Mouse (Mus musculus): Measurements from ENCODE around the gene Igf1r.
"Not testable (repeated sequence)": the region's sequence is repeated elsewhere in the genome, so short reads cannot be mapped to it uniquely, and the experiment has no call there.

The Igf1r gene

DNA sequence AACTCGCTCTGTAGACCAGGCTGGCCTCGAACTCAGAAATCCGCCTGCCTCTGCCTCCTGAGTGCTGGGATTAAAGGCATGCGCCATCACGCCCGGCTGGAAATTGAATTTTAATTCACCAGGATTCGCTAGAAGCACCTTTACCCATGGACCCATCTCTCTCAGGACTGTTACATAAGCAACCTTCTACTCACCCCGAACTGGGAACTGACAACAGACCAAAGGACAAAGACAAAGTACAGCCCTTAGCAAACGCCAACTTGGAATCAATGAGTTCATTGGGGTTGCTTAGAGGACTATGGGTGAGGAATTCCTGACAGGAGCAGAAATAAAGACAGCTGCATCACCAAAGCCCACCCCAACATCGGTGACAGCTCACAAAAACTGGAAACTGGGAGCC, 320.0 kb downstream of the Igf1r start:
- DNase-seq (ENCODE audit: low spot score) = no peak

DNA sequence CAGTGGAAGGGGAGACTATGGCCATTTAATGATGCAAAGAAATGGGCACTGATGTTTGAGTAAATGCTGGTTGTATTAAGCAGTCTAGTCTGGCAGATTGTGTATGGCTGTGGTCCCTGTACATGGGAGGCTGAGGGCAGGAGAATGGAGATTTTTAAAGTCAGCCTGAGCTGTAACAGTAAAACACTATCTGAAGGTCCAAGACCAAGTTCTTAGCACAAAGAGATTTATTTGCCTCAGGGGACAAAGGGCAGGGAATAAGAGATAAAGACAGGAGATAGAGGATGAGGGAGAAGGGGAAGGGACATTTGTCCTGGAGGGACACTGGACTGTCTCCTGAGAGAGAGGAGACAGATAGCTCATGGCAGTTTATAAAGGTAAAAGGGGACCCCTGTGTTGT, 320.9 kb downstream of the Igf1r start, which contains the start of gene Fam169b:
Fam169b (plus strand) TSS at position 325 of the 400 bp plus-strand sequence.
- no peak for DNase-seq (ENCODE audit: low spot score)

DNA sequence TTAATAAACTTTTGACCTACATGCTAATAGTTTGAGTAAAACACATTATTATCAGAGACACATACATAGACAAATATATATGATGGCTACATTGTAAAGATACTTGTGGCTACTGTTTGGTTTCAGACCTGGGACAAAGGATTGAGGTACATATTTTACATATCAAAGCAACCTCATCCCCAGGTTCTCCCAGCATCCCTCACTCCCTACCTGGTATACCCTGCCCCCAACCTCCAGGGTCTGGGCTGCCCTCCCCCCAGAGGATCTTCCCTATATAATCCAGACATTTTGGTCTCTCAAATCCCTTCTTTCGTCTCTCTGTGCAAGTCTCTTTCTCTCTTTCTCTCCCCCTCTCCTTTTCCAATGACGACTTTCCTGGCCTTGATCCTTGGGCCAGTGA, 321.6 kb downstream of the Igf1r start:
- no peak for DNase-seq (ENCODE audit: low spot score)

GRCm38 (mm10) chr7:68274951-68275350, 322.3 kb downstream of the Igf1r start:
- DNase-seq (ENCODE audit: low spot score) = no peak

DNA sequence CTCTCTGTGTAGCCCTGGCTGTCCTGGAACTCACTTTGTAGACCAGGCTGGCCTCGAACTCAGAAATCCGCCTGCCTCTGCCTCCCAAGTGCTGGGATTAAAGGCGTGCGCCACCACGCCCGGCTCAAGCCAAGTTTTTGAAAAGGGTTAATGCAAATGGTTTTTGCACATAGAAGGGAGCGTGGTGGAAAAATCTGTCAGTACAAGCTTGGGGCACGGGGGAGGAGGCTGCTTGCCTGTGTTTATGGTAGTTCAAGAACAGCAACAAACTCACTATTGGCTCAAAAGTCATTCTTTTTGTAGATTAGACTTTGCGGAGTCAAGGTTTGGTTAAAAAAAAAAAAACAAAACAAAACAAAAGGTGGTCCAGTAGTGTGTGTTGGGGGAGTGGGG, 322.8 kb downstream of the Igf1r start:
- DNase-seq (ENCODE audit: low spot score) = not testable (repeated sequence)

DNA sequence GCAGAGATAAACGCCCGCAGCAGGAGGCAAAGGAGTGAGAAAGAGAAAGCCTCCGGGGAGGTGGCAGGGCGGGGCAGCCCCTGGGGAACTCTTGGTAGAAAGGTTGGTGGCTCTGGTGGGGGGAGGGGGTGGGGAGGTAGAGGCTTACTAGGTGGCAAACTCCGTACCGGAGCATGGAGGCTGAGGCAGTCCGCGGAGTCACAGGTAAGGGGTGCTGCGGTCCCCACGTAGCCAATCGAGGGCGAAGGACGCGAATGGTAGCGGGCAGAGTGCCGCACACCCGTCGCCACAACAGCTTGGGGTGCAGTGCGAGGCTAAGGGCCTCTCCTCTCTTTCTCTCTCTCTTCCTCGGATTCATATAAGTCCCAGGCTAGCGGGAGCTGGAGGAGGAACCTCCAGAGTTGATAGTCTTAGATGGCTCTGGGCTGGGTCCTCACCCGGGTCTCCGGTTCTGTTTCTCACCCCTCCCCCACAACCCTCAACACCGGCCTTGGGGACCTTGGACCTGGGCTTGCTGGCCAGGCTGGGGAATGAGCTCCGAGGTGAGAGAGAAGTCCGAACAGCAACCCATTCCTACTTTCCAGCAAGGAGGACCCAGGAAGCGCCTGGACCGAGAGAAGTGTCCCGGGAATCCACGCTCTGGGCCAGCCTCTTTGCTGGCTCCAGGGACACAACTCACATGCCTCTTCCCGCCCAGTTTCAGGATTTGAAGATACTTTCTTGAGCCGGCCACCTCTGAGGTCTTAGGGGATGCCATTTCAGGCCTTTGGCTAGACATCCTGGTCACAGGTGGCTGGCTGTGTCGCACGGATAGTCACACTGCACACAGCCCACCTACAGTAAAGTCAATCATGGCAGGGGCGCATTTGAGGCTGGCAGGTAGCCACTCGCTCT, 323.5 kb downstream of the Igf1r start:
- no peak for DNase-seq (ENCODE audit: low spot score)

GRCm38 (mm10) chr7:68277054-68277896, 324.6 kb downstream of the Igf1r start:
- DNase-seq (ENCODE audit: low spot score) = no peak

DNA sequence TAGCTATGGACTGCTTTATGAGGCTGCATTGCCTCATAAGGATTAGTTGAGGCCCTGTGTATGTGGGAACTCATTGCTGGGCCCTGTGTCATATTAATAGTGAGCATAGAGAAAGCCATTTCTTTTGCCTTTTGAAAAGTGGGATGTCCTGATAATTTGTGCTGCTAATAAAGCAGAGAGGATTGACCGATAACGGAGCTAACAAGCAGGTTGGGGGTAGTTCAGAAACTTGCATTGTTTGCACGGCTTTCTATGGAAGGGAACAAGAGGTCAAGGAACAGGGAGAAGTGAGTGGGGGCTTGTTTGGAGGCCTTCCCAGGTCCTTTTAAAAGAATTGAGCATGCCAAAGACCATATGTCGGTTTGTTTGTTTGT, 325.3 kb downstream of the Igf1r start:
- no peak for DNase-seq (ENCODE audit: low spot score)

- no peak for DNase-seq (ENCODE audit: low spot score)
Measured at GRCm38 (mm10) chr7:68278385-68278784, 325.8 kb downstream of the Igf1r start.

- no peak for DNase-seq (ENCODE audit: low spot score)
Measured at GRCm38 (mm10) chr7:68278908-68279307, 326.3 kb downstream of the Igf1r start.

DNA sequence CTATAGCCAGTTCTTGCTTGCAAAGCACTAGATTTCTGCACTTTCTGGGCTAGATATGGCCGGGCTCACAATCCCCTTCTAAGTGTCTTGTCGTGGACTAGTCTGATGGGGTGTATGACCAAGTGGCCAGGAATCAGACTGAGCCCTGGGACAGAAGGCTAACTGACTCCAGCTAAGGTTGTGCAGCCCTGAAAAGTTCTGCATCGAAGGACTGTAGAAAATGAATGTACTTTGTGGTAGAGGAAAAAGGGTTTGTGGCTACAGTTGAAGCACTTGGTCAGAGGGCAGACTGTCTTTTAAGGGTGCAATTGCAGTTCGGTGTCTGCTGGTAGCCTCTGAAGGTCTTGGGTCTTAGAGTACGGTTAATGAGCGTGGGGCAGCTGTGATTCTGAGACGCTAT, 326.9 kb downstream of the Igf1r start:
- DNase-seq (ENCODE audit: low spot score) = no peak

- no peak for DNase-seq (ENCODE audit: low spot score)
Measured at GRCm38 (mm10) chr7:68280352-68280869, 327.8 kb downstream of the Igf1r start.

DNA sequence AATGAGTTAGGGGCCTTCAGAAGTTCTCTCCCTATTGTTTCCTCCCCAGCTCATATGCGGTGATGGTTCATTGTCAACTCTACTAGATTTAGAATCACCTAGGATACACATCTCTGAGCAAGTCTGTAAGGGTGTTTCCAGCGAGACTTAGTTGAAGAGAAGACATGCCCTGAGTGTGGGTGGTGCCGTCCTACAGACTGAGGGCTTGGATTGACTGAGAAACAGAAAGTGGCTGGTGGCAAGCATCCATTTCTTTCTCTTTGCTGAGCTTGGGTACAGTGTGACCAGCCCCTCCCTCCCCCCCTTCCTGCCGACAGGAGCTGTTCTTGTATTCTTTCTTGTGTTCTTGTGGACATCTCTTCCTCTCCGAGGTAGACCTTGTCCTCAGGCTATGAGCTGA, 328.7 kb downstream of the Igf1r start:
- DNase-seq (ENCODE audit: low spot score) = no peak

GRCm38 (mm10) chr7:68282304-68283132, 329.9 kb downstream of the Igf1r start:
- DNase-seq (ENCODE audit: low spot score) = no peak

DNA sequence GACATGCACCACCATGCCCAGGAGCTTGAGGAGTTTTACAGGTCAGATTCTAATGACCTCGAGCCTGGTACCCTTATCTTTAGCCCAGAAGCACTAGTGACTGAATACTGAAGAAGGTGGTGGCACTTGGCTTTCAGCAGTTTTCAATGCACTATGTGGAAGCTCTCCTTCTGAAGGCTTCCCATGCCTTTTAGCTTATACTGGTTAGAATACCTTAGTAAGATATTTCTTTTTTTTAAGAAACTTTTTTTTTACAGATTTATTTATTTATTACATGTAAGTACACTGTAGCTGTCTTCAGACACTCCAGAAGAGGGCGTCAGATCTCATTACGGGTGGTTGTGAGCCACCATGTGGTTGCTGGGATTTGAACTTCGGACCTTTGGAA, 330.5 kb downstream of the Igf1r start:
- not testable (repeated sequence) for DNase-seq (ENCODE audit: low spot score)

Data from urinary bladder, postnatal 10 days (tissue).